ENCODE assay signal across 8 mouse cellular contexts in the genomic region with DNA sequence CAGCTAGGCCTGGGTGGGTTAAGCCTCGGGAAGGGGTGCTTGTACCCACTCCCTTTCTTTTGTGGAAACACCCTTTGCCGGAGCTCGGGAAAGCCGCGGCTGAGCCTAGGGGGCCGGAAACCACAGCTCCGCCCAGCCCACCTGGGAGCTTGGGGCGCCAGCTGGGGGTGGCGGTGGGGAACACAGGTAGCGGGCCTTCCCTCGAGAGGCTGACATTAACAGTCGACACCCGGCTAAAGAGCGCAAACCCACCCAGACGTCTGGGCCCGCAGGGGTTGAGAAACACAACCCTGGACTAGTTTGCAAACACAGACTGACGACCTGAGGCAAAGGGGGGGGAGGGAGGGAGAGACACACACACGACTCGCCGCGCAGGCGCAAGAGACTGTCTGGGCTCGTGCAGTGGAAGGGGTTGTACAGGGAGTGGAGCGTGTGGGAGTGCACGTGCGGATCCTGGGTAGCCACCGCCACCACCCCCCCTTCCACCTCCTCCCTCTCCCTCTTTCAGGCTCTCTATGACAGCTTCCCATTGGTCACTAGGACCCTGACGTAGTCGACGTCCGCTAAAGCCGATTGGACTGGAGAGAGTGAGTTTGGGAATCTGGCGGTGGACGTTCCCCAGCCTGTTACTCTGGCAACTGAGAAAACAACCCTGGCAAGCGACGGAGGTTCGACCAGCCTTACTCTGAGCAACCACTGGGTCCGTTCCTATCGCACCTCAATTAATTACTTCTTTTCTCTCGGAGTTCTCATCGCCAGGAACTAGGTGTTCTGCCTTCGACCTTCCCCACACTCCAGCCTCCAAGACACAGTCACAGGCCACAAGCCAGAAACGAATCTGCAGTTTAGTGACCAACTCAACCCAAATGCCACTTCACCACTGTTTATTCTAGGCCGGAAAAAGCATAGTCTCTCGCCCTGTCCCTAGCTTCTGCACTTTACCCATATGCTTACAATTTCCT. TPM values are rescaled to one million over a fixed set of nuclear protein-coding genes. Genes with fewer than 3 reads are reported as not detected.
DNase-seq lines count a peak whose midpoint lies in the region; ATAC-seq and TF ChIP-seq lines count a peak whose summit lies in the region.

No protein-coding gene starts in this region.

- H3K27me3 ChIP-seq in ES-Bruce4 (ENCODE audit: control insufficient read depth, insufficient read depth, low read length, poor library complexity, severe bottlenecking), result no peaks in the 10 kb centered on the region
- H3K27me3 ChIP-seq in forebrain, embryonic 13.5 days, result peaks cover 32% of the 10 kb centered on the region
- H3K27me3 ChIP-seq in liver, embryonic 16.5 days (ENCODE audit: control insufficient read depth, insufficient read depth, low read depth, low read length), result peaks cover 56% of the 10 kb centered on the region
- peaks cover 28% of the 10 kb centered on the region for H3K27me3 ChIP-seq in neural tube, embryonic 12.5 days (replicated peaks)

- peak; percentile 25 for TF ChIP-seq POLR2A in ES-Bruce4 (IDR thresholded peaks at IDR 0.05; ENCODE audit: insufficient read depth, low read length)

- H3K4me1 ChIP-seq in ES-Bruce4 (ENCODE audit: control insufficient read depth, insufficient read depth, low read length), result peaks cover 11% of the 10 kb centered on the region
- H3K4me1 ChIP-seq in forebrain, embryonic 13.5 days, result peaks cover 63% of the 10 kb centered on the region
- peaks cover 54% of the 10 kb centered on the region for H3K4me1 ChIP-seq in liver, embryonic 16.5 days (ENCODE audit: control insufficient read depth, low read depth, low read length)
- peaks cover 66% of the 10 kb centered on the region for H3K4me1 ChIP-seq in neural tube, embryonic 12.5 days

- peak; percentile 92 for DNase-seq in cerebellum, adult 11 months
- DNase-seq in heart, postnatal 10 days, result peak; percentile 95
- peak; percentile 93 to 96 for DNase-seq in kidney, postnatal 4 days
- DNase-seq in telencephalon, adult 2 months (ENCODE audit: low read depth, low spot score), result peak; percentile 97

- under 1% methylated on average over 45 of the region's 45 CpGs for WGBS in forebrain, embryonic 13.5 days
- under 1% methylated on average over 45 of the region's 45 CpGs for WGBS in liver, embryonic 16.5 days (ENCODE audit: insufficient replicate concordance)
- WGBS in neural tube, embryonic 12.5 days, result under 1% methylated on average over 44 of the region's 45 CpGs

- H3K36me3 ChIP-seq in ES-Bruce4 (ENCODE audit: control insufficient read depth, insufficient read depth, low read length, poor library complexity, severe bottlenecking), result no peaks in the 10 kb centered on the region
- no peaks in the 10 kb centered on the region for H3K36me3 ChIP-seq in forebrain, embryonic 13.5 days (ENCODE audit: poor library complexity, severe bottlenecking)
- H3K36me3 ChIP-seq in liver, embryonic 16.5 days (ENCODE audit: control insufficient read depth, insufficient read depth), result no peaks in the 10 kb centered on the region
- H3K36me3 ChIP-seq in neural tube, embryonic 12.5 days, result no peaks in the 10 kb centered on the region

- H3K27ac ChIP-seq in ES-Bruce4 (ENCODE audit: insufficient read depth, low read length), result peak overlapping the region; percentile 81
- peak overlapping the region; percentile 99 for H3K27ac ChIP-seq in forebrain, embryonic 13.5 days
- H3K27ac ChIP-seq in liver, embryonic 16.5 days (ENCODE audit: low read length), result peak overlapping the region; percentile 80
- H3K27ac ChIP-seq in neural tube, embryonic 12.5 days, result peak overlapping the region; percentile 95

- H3K9me3 ChIP-seq in ES-Bruce4 (replicated peaks; ENCODE audit: control insufficient read depth, insufficient read depth, low read length, poor library complexity, severe bottlenecking), result no peaks in the 10 kb centered on the region
- H3K9me3 ChIP-seq in forebrain, embryonic 13.5 days (replicated peaks), result no peaks in the 10 kb centered on the region
- H3K9me3 ChIP-seq in liver, embryonic 16.5 days (replicated peaks; ENCODE audit: control insufficient read depth, low read length), result no peaks in the 10 kb centered on the region
- no peaks in the 10 kb centered on the region for H3K9me3 ChIP-seq in neural tube, embryonic 12.5 days

- no peak for TF ChIP-seq CTCF in ES-Bruce4 (IDR thresholded peaks at IDR 0.05; ENCODE audit: low read depth, low read length)

- ATAC-seq in forebrain, embryonic 13.5 days, result peak; percentile 93
- ATAC-seq in liver, embryonic 16.5 days (ENCODE audit: low read depth), result peak; percentile 80
- ATAC-seq in neural tube, embryonic 12.5 days (ENCODE audit: low FRiP score, low read depth), result peak; percentile 79

- peak overlapping the region; percentile 79 for H3K9ac ChIP-seq in ES-Bruce4 (ENCODE audit: low read depth, poor library complexity, severe bottlenecking)
- H3K9ac ChIP-seq in forebrain, embryonic 13.5 days, result peak overlapping the region; percentile 72
- peak overlapping the region; percentile 47 for H3K9ac ChIP-seq in liver, embryonic 16.5 days (ENCODE audit: low read depth, low read length)
- H3K9ac ChIP-seq in neural tube, embryonic 12.5 days, result peak overlapping the region; percentile 66

- H3K4me3 ChIP-seq in ES-Bruce4 (ENCODE audit: low read depth, low read length), result peak overlapping the region; percentile 71
- peak overlapping the region; percentile 79 for H3K4me3 ChIP-seq in forebrain, embryonic 13.5 days
- H3K4me3 ChIP-seq in liver, embryonic 16.5 days (ENCODE audit: low read depth, low read length), result peak overlapping the region; percentile 58
- H3K4me3 ChIP-seq in neural tube, embryonic 12.5 days, result peak overlapping the region; percentile 48

- intact Hi-C loops in heart, postnatal 10 days (cut with DNase I), result loop anchor here (1.0 to 10.0 kb wide), 3 partner anchors 8 to 324 kb away; a partner anchor contains a TSS

- peak; percentile 64; the same call in 1 of the 2 replicates for TF ChIP-seq EP300 in ES-Bruce4 (IDR thresholded peaks at IDR 0.05; ENCODE audit: insufficient read depth, low read depth, low read length)

- peak overlapping the region; percentile 99 for H3K4me2 ChIP-seq in forebrain, embryonic 13.5 days
- peak overlapping the region; percentile 89 for H3K4me2 ChIP-seq in liver, embryonic 16.5 days (ENCODE audit: low read depth, low read length)
- H3K4me2 ChIP-seq in neural tube, embryonic 12.5 days (replicated peaks), result peak overlapping the region; percentile 98

RNA-seq across cellular contexts. Expression of a gene that starts 5.3 kb away (rescaled TPM):
- 23.3 and 28.4 TPM in 2 replicates for polyA plus RNA-seq in ES-Bruce4 (2011; ENCODE audit: insufficient read depth, insufficient read length, low read depth, missing spikeins)
- 55.4 and 59.3 TPM in 2 replicates for polyA plus RNA-seq in forebrain, embryonic 13.5 days (2015; fragmentation: Nextera tagmentation; extraction: Ambion mirVana)
- total RNA-seq in heart, postnatal 10 days (2021), result 10 to 100 TPM; 48.3 to 52.2 TPM
- polyA plus RNA-seq in liver, embryonic 16.5 days (2015; fragmentation: Nextera tagmentation; extraction: Ambion mirVana), result 4.1 and 4.3 TPM in 2 replicates
- polyA plus RNA-seq in neural tube, embryonic 12.5 days (2016; fragmentation: Nextera tagmentation; extraction: Ambion mirVana), result 48.6 and 52.4 TPM in 2 replicates

RNA-seq across cellular contexts. Expression of a gene that starts 20.7 kb away (rescaled TPM):
- 15.7 and 16.6 TPM in 2 replicates for polyA plus RNA-seq in ES-Bruce4 (2011; ENCODE audit: insufficient read depth, insufficient read length, low read depth, missing spikeins)
- polyA plus RNA-seq in forebrain, embryonic 13.5 days (2015; fragmentation: Nextera tagmentation; extraction: Ambion mirVana), result 6.3 and 6.6 TPM in 2 replicates
- total RNA-seq in heart, postnatal 10 days (2021), result 10 to 100 TPM; 53.3 to 54.0 TPM
- polyA plus RNA-seq in liver, embryonic 16.5 days (2015; fragmentation: Nextera tagmentation; extraction: Ambion mirVana), result 7.1 and 7.8 TPM in 2 replicates
- polyA plus RNA-seq in neural tube, embryonic 12.5 days (2016; fragmentation: Nextera tagmentation; extraction: Ambion mirVana), result 13.7 TPM in 2 replicates

RNA-seq across cellular contexts. Expression of a gene that starts 23.3 kb away (rescaled TPM):
- polyA plus RNA-seq in ES-Bruce4 (2011; ENCODE audit: insufficient read depth, insufficient read length, low read depth, missing spikeins), result 21.1 and 21.5 TPM in 2 replicates
- 45.9 and 48.6 TPM in 2 replicates for polyA plus RNA-seq in forebrain, embryonic 13.5 days (2015; fragmentation: Nextera tagmentation; extraction: Ambion mirVana)
- 10 to 100 TPM; 27.5 to 30.2 TPM for total RNA-seq in heart, postnatal 10 days (2021)
- 9.5 and 9.9 TPM in 2 replicates for polyA plus RNA-seq in liver, embryonic 16.5 days (2015; fragmentation: Nextera tagmentation; extraction: Ambion mirVana)
- polyA plus RNA-seq in neural tube, embryonic 12.5 days (2016; fragmentation: Nextera tagmentation; extraction: Ambion mirVana), result 48.5 and 49.9 TPM in 2 replicates

RNA-seq across cellular contexts. Expression of a gene that starts 23.5 kb away (rescaled TPM):
- polyA plus RNA-seq in ES-Bruce4 (2011; ENCODE audit: insufficient read depth, insufficient read length, low read depth, missing spikeins), result 77.9 and 94.0 TPM in 2 replicates
- polyA plus RNA-seq in forebrain, embryonic 13.5 days (2015; fragmentation: Nextera tagmentation; extraction: Ambion mirVana), result 100.0 and 108 TPM in 2 replicates
- total RNA-seq in heart, postnatal 10 days (2021), result 10 to 100 TPM; 94.1 to 95.0 TPM
- polyA plus RNA-seq in liver, embryonic 16.5 days (2015; fragmentation: Nextera tagmentation; extraction: Ambion mirVana), result 73.4 and 76.8 TPM in 2 replicates
- polyA plus RNA-seq in neural tube, embryonic 12.5 days (2016; fragmentation: Nextera tagmentation; extraction: Ambion mirVana), result 105 and 111 TPM in 2 replicates

RNA-seq across cellular contexts. Expression of a gene that starts 49.6 kb away (rescaled TPM):
- polyA plus RNA-seq in ES-Bruce4 (2011; ENCODE audit: insufficient read depth, insufficient read length, low read depth, missing spikeins), result 21.9 and 25.7 TPM in 2 replicates
- polyA plus RNA-seq in forebrain, embryonic 13.5 days (2015; fragmentation: Nextera tagmentation; extraction: Ambion mirVana), result 104 and 106 TPM in 2 replicates
- total RNA-seq in heart, postnatal 10 days (2021), result 10 to 100 TPM; 62.0 to 66.7 TPM
- 5.0 and 5.7 TPM in 2 replicates for polyA plus RNA-seq in liver, embryonic 16.5 days (2015; fragmentation: Nextera tagmentation; extraction: Ambion mirVana)
- 87.1 and 93.0 TPM in 2 replicates for polyA plus RNA-seq in neural tube, embryonic 12.5 days (2016; fragmentation: Nextera tagmentation; extraction: Ambion mirVana)

Comparison
In these comparisons a context has a peak if more than half of its experiments do, and no peak if none do; other contexts are left out.
1. Peak in every context shown above with its lines: DNase-seq, ATAC-seq, H3K4me3 ChIP-seq and H3K27ac ChIP-seq.